Mouse (Mus musculus) neural tube, embryonic 10.5 days (tissue): ENCODE measurements at regions not wholly inside any gene's neighbourhood (a gene's known extent, or its start where the extent isn't known, plus 50 kb on each side); places are given as distances from the start of the nearest gene placed in this dataset.

Experiments used
- DNase-seq: peaks from one replicate; pipeline ENCODE4 v3.0.0-alpha.2; 2017; ENCODE audit warnings: low spot score; ENCODE audit errors: extremely low spot score

DNA sequence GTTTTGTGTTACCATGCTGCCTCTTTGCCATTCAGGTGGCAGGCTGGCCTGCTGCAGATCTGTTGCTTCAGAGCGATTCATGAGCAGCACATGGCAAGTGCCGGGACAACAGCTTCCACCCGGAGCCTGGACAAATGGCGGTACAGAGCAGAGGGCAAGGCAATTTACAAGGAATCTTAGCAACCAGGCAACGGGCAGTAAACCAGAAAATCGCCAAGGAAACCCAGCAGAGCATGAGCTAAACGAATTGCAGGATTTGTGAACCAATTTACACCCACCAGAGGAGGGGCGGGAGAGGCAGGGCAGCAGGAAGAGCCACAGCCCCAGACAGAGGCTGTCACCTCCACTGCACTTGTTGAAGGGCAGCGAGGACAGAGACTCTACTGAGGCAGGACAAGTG is 60.5 kb upstream of the Loxl4 start:
- peak; percentile 58 for DNase-seq

GRCm38 (mm10) chr19:42669886-42670285 is 57.3 kb upstream of the Loxl4 start:
- no peak for DNase-seq

GRCm38 (mm10) chr19:42668385-42669098 is 55.9 kb upstream of the Loxl4 start:
- DNase-seq = no peak

- no peak for DNase-seq
These were observed 54.3 kb upstream of the Loxl4 start for GRCm38 (mm10) chr19:42666906-42667305.
